Mouse (Mus musculus): ENCODE results near the gene Trap1.

DNA sequence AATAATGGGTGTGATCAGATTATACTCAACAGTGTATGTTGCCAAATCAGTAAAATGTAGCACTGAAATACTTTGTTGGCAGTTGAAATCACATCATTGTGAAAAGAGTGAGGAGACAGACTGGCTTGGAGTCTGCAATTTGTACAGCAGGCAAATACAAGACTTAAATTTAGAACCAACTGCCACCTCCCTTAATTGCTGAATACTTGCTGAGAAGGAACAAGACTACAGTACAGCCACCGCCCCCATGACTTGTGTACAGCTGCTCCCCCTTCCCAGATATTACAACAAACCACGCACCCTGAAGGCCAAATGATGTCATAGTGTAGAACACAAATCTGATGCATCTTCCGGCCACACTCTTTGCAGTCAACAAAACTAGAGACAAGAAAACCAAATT, 18.5 kb upstream of the Trap1 start:
- TF ChIP-seq CTCF (IDR thresholded peaks at IDR 0.05; ENCODE audit: borderline replicate concordance, control insufficient read depth, extremely low read depth, insufficient read depth, low read length, poor library complexity) (no peak), POLR2A (IDR thresholded peaks at IDR 0.05; ENCODE audit: control insufficient read depth, extremely low read depth, insufficient read depth, low read length, poor library complexity) (no peak)

All from thymus, adult 2 months (tissue).